Mouse (Mus musculus): Measurements from ENCODE around the gene Olfr51. TPM values are rescaled to one million over a fixed set of nuclear protein-coding genes. Genes with fewer than 3 reads are reported as not detected.
"Not testable (repeated sequence)": the region's sequence is repeated elsewhere in the genome, so short reads cannot be mapped to it uniquely, and the experiment has no call there.

The Olfr51 gene
- total RNA-seq (2021) = not detected
- long read RNA-seq, experiment 1 = 0 reads
- long read RNA-seq, experiment 2 = 0 reads

DNA sequence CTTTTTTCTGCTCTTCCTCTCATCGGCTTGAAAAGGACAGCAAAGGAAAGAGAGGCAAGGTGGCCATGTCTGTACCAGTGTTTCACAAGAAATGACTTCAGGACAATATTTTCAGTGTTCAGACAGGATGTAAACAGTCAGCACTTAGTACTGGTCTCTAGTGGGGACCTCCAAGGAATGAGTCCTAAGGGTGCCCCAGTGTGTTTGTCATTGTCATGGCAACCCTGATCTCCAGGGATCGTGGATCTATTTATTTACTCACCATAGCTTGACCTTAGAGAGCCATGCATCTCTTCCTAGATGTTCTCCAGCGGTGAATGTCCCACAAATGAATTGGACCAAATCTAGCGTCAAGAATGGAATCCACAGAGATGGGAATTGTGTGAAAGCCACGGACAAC lies at the start of gene Olfr51:
Gene Olfr51 (plus strand): TSS at position 301 of the 400 bp plus-strand sequence.
- Histone ChIP-seq H3K27ac (no peak within 1 kb of the TSS), H3K4me3 (no peak within 1 kb of the TSS)
- TF ChIP-seq CTCF (conservative IDR thresholded peaks at IDR 0.05) = no peak
- no peak for DNase-seq (ENCODE audit: low spot score in 2 of 2)

DNA sequence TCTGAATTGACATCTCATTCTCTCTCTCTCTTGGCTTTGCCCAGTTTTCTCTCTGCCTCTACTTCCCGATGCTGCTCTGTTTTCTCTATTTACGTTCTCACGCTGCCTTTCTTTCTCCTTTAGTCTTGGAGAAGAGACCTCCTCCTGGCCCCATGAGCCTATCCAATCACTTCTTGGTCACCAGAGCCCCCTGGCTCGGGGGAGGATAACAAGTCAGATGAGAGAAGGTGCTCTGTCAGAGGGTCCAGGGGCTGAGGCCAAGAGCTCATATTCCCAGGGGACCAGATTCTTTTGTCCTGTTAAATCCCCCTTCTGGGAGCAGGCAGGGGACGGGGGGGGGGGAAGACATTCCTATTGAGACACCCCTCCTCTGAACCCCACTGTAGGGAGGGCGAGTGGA lies 49.7 kb upstream of the Olfr51 start, which contains the start of gene Prop1:
Gene Prop1 (minus strand): TSS at position 101 of the 400 bp plus-strand sequence.
- DNase-seq (ENCODE audit: low spot score in 2 of 2) = no peak
- no peak for TF ChIP-seq CTCF (conservative IDR thresholded peaks at IDR 0.05)
- Histone ChIP-seq H3K27ac (no peak within 1 kb of the TSS), H3K4me3 (no peak within 1 kb of the TSS)

GRCm38 (mm10) chr11:50964886-50965285 lies 38.5 kb upstream of the Olfr51 start:
- DNase-seq (ENCODE audit: low spot score in 2 of 2) = no peak
- TF ChIP-seq CTCF (conservative IDR thresholded peaks at IDR 0.05) = no peak
- no peak overlapping the region for H3K27ac ChIP-seq
- H3K4me3 ChIP-seq = no peak overlapping the region

DNA sequence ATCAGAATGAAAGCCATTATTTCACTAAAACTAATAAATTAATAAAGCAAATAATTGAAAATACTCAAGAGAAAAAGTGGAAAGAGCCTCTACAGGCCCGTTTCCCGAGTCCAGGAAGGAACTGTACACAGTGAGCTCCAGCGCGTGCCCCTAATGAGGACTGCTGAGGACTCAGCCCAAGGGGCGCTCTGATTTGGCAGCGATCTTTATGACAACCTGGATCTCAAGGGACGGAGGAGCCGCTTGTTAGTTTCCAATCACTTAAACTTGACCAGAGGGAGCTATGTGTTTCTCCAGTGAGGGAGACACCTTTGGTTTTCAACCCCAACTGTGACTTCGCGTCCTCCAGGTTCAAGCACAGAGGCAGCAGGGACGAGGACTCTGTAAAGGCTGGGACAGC lies 37.2 kb upstream of the Olfr51 start, which contains the start of gene Olfr1378:
Gene Olfr1378 (plus strand): TSS at position 301 of the 400 bp plus-strand sequence.
- TF ChIP-seq CTCF (conservative IDR thresholded peaks at IDR 0.05) = no peak
- Histone ChIP-seq H3K27ac (no peak within 1 kb of the TSS), H3K4me3 (no peak within 1 kb of the TSS)
- DNase-seq (ENCODE audit: low spot score in 2 of 2) = no peak

GRCm38 (mm10) chr11:50977216-50977615 lies 26.2 kb upstream of the Olfr51 start:
- no peak overlapping the region for H3K4me3 ChIP-seq
- no peak overlapping the region for H3K27ac ChIP-seq
- peak; percentile 47 for TF ChIP-seq CTCF (conservative IDR thresholded peaks at IDR 0.05)
- no peak for DNase-seq (ENCODE audit: low spot score in 2 of 2)

DNA sequence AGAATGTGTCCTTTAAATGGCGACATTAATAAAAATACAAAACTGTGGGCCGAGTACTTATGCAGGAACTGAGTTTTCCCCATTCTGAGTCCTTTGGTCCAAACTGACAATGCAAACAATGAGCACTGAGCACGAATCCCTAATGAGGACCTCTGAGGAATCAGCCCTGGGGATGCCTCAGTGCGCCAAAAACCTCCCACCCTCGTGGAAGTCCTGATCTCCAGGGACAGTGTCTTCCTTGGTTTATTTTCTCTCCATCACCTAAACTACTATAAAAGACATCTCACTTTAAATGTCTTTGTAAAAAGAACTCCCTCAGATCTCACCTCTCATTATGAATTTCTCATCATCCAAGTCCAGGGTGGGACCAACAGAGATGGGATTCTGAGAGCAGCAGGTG lies 21.7 kb upstream of the Olfr51 start, which contains the start of gene Olfr1377:
Gene Olfr1377 (plus strand): TSS at position 301 of the 400 bp plus-strand sequence.
- DNase-seq (ENCODE audit: low spot score in 2 of 2) = no peak
- TF ChIP-seq CTCF (conservative IDR thresholded peaks at IDR 0.05) = no peak
- H3K27ac ChIP-seq = no peak within 1 kb of the TSS
- no peak within 1 kb of the TSS for H3K4me3 ChIP-seq

DNA sequence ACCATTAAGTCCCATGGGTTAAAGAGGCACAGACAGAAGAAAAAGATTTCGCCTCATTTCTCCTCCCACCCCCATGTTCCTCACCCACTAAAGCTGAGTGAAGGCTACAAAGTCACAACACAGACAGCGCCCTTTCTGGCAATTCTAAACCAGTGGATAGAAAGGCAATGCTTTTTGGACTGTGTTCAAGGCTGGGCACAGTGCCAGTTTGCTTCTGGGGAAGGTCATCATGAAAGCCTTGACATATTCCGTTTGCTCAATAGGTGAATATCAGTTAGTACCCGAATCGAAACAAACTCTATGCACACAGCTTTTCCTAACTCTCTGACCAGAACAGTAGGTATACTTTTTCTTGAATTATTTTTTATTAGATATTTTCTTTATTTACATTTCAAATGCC lies 8.4 kb downstream of the Olfr51 start:
- Histone ChIP-seq H3K4me3 (no peak overlapping the region), H3K27ac (no peak overlapping the region)
- TF ChIP-seq CTCF (conservative IDR thresholded peaks at IDR 0.05) = no peak
- no peak for DNase-seq (ENCODE audit: low spot score in 2 of 2)

DNA sequence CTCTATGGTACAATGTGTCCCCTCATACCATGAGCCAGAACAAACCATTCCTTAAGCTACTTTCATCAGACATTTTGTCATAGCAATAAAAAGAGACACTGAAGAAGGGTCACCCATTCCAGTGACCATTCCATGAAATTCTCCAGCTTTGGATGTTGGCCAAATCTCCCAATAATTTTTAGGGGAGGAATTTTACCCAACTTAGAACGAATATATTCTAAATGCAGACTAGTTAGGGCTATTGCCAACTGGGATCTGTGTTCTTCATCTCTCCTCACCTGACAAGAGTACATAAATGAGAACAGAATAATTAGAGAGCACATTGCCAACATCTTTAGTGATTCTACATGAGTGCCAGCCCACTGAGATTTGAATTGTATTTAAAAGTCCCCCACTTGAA lies 10.5 kb downstream of the Olfr51 start, which contains the start of gene Olfr54:
Gene Olfr54 (plus strand): TSS at position 301 of the 400 bp plus-strand sequence.
- DNase-seq (ENCODE audit: low spot score in 2 of 2) = no peak
- Histone ChIP-seq H3K4me3 (no peak within 1 kb of the TSS), H3K27ac (no peak within 1 kb of the TSS)
- no peak for TF ChIP-seq CTCF (conservative IDR thresholded peaks at IDR 0.05)

GRCm38 (mm10) chr11:51016341-51016740 lies 12.9 kb downstream of the Olfr51 start:
- Histone ChIP-seq H3K27ac (no peak overlapping the region), H3K4me3 (no peak overlapping the region)
- TF ChIP-seq CTCF (conservative IDR thresholded peaks at IDR 0.05) = no peak
- no peak for DNase-seq (ENCODE audit: low spot score in 2 of 2)

- not testable (repeated sequence) for H3K4me3 ChIP-seq; H3K27ac ChIP-seq; DNase-seq (ENCODE audit: low spot score in 2 of 2)
These were observed 23.4 kb downstream of the Olfr51 start for GRCm38 (mm10) chr11:51026811-51027210.

DNA sequence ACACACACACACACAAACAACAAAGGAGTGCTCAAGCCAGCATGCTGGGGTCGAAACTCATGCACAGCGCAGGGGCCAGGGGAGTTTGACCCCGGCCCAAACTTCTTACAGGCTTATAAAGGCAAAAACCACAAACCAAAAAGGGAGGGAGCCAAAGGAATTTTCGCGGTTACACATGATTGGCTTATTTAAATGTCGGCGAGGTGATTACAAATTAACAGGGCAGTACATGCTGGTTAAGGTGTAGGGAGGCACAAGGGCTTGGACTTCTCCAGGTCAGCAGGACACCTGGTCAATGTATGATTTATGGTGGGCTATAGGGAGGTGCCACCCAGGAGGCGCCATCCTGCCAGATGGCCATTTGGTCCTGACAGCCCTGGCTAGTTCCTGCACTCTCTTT lies 26.0 kb downstream of the Olfr51 start:
- not testable (repeated sequence) for H3K27ac ChIP-seq; H3K4me3 ChIP-seq; DNase-seq (ENCODE audit: low spot score in 2 of 2)

DNA sequence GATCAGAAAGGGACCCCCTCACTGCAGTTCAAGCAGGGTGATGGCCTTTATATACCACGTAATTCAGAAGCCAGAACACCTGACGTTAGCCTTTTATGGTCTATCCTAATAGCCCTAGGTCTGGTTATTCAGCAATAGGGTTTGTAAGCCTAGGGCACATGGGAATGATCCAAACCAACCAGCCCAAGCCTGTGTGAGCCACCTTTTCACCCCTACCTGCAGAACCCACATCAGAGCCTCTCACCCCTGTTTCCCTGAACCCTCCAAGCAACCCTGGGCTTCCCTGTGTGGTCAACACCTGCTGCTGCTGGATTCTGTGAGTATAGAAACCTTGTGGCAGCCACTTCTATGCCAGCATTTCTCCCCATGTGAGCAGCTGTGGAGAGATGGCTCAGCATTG lies 26.8 kb downstream of the Olfr51 start:
- H3K4me3 ChIP-seq = no peak overlapping the region
- no peak overlapping the region for H3K27ac ChIP-seq
- DNase-seq (ENCODE audit: low spot score in 2 of 2) = no peak
- TF ChIP-seq CTCF (conservative IDR thresholded peaks at IDR 0.05) = no peak

GRCm38 (mm10) chr11:51032851-51033250 lies 29.5 kb downstream of the Olfr51 start:
- TF ChIP-seq CTCF (conservative IDR thresholded peaks at IDR 0.05) = peak; percentile 92
- Histone ChIP-seq H3K27ac (no peak overlapping the region), H3K4me3 (no peak overlapping the region)
- DNase-seq (ENCODE audit: low spot score in 2 of 2) = peak in 1 of 2 experiments; percentile 50

- H3K27ac ChIP-seq; H3K4me3 ChIP-seq; DNase-seq (ENCODE audit: low spot score in 2 of 2): not testable (repeated sequence)
These were observed 30.7 kb downstream of the Olfr51 start for GRCm38 (mm10) chr11:51034141-51034540.

DNA sequence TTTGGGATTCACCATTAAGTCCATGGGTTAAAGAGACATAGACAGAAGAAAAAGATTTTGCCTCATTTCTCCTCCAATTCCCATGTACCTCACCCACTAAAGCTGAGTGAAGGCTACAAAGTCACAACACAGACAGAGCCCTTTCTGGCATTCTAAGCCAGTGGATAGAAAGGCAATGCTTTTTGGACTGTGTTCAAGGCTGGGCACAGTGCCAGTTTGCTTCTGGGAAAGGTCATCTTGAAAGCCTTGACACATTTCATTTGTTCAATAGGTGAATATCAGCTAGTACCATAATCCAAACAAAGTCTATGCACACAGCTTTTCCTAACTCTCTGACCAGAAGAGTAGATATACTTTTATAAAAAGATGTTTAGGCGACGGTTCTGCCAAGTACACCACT lies 32.6 kb downstream of the Olfr51 start:
- DNase-seq (ENCODE audit: low spot score in 2 of 2) = no peak
- no peak for TF ChIP-seq CTCF (conservative IDR thresholded peaks at IDR 0.05)
- H3K27ac ChIP-seq = no peak overlapping the region
- H3K4me3 ChIP-seq = no peak overlapping the region

- H3K27ac ChIP-seq; H3K4me3 ChIP-seq; DNase-seq (ENCODE audit: low spot score in 2 of 2): not testable (repeated sequence)
These were observed 41.4 kb downstream of the Olfr51 start for GRCm38 (mm10) chr11:51044776-51045175.

- H3K4me3 ChIP-seq; DNase-seq (ENCODE audit: low spot score in 2 of 2); H3K27ac ChIP-seq: not testable (repeated sequence)
These were observed 44.4 kb downstream of the Olfr51 start, which contains the start of gene Olfr1375 for GRCm38 (mm10) chr11:51047809-51048208. TSS of gene Olfr1375 (plus strand) at chr11:51048109.

Measured in layer of hippocampus, adult 2 months (tissue).